Mouse (Mus musculus) E14TG2a.4 (cell line): ENCODE results near the gene Scrt2.

Experiments used
- H3K27me3 ChIP-seq: 2 replicates; pipeline ENCODE4 v1.6.1; 2014; ENCODE audit warnings: low read length, control low read depth; ENCODE audit not compliant: insufficient read depth
- H3K36me3 ChIP-seq: 2 replicates; pipeline ENCODE4 v1.6.1; 2014; ENCODE audit warnings: low read length, control low read depth; ENCODE audit not compliant: insufficient read depth
- H3K4me1 ChIP-seq: replicated peaks from 2 replicates; pipeline ENCODE4 v1.6.1; 2014; ENCODE audit warnings: low read depth, low read length, control low read depth
- H3K4me3 ChIP-seq: replicated peaks from 2 replicates; pipeline ENCODE4 v1.5.1; 2014; ENCODE audit warnings: mild to moderate bottlenecking, low read length
- H3K9me3 ChIP-seq: 2 replicates; pipeline ENCODE4 v1.6.1; 2014; ENCODE audit warnings: low read length, control low read depth
- CTCF ChIP-seq: conservative IDR thresholded peaks from 2 replicates; pipeline ENCODE4 v1.5.1; 2014; ENCODE audit warnings: low read length
- NANOG ChIP-seq: IDR thresholded peaks from 2 replicates; pipeline ENCODE4 v1.6.1; 2014; ENCODE audit warnings: borderline replicate concordance, low read length, mixed read lengths
- POU5F1 ChIP-seq: IDR thresholded peaks from 2 replicates; pipeline ENCODE4 v1.6.1; 2014; ENCODE audit warnings: low read length, borderline replicate concordance

Gene Scrt2

DNA sequence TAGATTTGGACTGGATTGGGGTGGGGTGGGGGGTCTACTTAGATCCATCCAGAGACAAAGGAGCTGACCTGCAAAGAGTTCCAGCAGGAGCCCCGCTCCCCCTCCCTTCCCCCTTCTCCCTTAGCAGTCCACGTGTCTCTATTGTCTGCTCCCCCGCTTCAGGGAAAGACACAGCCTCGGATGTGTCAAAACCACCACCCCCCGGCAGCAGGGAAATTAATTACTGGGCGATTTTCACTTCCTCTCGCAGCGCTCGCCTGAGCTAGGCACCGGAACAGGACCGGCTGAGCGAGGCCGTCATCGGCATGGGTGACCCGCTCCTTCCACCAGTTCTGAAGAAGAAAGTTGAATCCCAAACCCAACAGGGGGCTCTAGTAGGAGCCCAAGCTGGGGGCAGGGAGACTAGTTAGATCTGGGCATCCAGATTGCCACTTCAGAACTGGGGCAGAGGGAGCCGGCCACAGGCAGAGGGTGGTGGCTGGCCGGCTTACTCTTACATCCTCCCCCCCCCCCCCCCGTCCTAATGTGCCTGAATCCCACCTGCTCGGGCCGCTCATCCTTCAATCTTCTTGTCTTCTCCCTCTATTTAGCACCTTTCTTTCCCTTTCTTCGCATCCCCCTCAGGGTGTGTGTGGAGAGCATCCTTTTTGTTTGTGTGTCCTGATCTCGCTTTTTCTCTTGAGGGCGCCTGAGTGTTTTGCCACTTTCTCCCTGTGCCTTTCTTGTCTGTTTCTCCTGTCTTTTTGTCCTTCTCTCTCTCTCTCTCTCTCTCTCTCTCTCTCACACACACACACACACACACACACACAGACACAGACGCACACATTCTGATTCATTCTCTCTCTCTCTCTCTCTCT, at the start of gene Scrt2:
Scrt2 (plus strand) TSS at position 845 of the 857 bp plus-strand sequence.
- Histone ChIP-seq H3K9me3 (no peaks in the 10 kb centered on the region), H3K4me1 (peaks cover 40% of the 10 kb centered on the region), H3K4me3 (peak within 1 kb of the TSS; percentile 81), H3K27me3 (peaks cover 94% of the 10 kb centered on the region), H3K36me3 (no peaks in the 10 kb centered on the region)
- TF ChIP-seq CTCF (no peak), NANOG (no peak), POU5F1 (no peak)

DNA sequence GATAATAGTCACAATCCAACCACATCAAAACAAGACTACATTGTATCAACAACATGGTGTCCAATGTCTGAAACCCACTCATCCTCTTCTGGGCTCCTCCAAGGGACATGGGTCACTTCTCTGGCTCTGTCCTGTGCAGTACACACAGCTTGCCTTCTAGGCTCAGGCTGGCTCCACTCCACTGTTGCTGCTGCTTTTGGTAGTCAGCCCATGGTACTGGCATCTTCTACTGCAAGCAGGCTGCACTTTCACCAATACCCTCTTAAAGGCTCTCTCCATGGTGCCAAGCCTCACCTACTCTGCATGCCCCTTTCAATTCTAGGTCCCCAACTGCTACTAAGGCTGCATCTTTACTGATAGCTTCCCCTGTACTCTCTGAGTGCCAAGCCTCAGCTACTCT, 41.2 kb upstream of the Scrt2 start:
- TF ChIP-seq NANOG: no peak
- no peak for TF ChIP-seq CTCF
- TF ChIP-seq POU5F1: no peak

DNA sequence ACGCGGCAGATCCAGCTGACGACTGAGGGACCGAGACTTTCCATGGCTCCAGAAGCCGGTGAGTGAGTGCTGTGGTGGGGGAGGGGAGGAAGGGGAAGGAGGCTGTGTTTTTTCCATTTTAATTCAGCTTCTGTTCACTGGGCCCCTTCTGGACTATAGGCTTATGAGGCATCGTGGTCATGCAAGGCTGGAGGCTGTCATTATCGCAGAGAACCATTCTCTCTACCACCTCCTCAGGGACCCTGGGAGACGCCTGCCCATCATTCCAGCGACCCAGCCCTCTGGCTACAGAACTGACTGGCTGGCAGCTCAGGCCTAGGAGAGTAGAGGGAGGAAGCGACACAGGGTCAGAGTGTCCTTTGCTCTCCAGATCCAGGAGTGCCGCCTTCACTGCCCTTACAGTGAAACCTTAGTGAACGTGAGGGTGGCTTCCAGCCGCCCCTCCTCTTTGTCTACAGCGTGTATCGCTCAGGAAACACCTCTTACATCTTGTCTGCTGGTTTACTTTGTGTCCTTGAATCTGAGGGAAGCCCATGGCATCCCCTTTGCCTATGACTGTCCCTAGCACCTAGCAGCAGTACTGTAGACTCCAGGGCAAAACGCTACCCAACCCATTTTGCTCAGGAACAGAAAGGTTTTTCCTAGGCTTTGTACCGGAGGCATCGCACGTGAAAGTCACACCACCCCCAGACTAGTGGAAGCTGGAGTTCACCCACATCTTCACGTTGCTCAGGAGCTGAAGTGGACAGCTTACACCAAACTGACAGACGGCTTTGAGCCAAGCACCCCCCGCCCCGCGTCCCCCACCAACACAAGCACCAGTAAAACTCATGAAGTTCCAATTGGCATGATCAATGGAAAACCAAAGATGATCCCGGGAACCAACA, 34.0 kb upstream of the Scrt2 start:
- H3K4me3 ChIP-seq: peak overlapping the region; percentile 79
- H3K27me3 ChIP-seq: peaks cover 83% of the 10 kb centered on the region
- no peaks in the 10 kb centered on the region for H3K36me3 ChIP-seq
- TF ChIP-seq CTCF: no peak
- TF ChIP-seq POU5F1: no peak
- no peak for TF ChIP-seq NANOG
- H3K9me3 ChIP-seq: no peaks in the 10 kb centered on the region
- H3K4me1 ChIP-seq: peaks cover 38% of the 10 kb centered on the region

More for the DNA sequence above, 41.2 kb upstream of the Scrt2 start:
- Histone ChIP-seq H3K36me3 (no peaks in the 10 kb centered on the region), H3K4me1 (peaks cover 19% of the 10 kb centered on the region), H3K4me3 (no peak overlapping the region), H3K9me3 (peaks cover 16% of the 10 kb centered on the region), H3K27me3 (peaks cover 44% of the 10 kb centered on the region)

- TF ChIP-seq CTCF (no peak), POU5F1 (no peak)
- H3K4me3 ChIP-seq: peak overlapping the region; percentile 79
- peaks cover 86% of the 10 kb centered on the region for H3K27me3 ChIP-seq
- H3K4me1 ChIP-seq: peaks cover 38% of the 10 kb centered on the region
- H3K9me3 ChIP-seq: no peaks in the 10 kb centered on the region
- no peaks in the 10 kb centered on the region for H3K36me3 ChIP-seq
Observed at GRCm38 (mm10) chr2:152048003-152048980, 33.0 kb upstream of the Scrt2 start.

DNA sequence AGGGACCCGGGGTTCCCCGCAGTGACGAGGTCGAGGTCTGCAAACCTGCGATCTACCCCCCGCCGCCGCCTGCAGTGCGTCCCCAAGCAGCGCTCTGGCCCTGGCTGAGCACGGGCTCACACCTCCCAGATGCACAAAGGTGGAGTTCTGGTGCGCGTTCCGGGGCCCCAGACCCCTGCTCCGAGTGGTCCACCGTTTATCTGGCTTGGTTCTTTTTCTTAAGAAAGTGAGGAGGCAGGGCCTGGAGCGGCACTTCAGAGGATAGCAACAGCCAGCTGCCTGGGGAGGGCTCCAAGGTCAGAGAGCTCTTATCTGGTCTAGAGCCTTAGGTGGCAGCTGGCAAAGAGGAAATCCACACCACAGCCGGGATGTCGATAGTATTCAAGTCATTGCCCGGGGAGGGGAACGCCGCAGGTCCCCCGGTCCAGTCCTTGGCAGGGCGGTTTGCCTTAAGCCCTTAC, 32.3 kb upstream of the Scrt2 start:
- Histone ChIP-seq H3K36me3 (no peaks in the 10 kb centered on the region), H3K9me3 (no peaks in the 10 kb centered on the region), H3K4me1 (peaks cover 38% of the 10 kb centered on the region), H3K27me3 (peaks cover 87% of the 10 kb centered on the region), H3K4me3 (peak overlapping the region; percentile 79)
- no peak for TF ChIP-seq NANOG
- TF ChIP-seq CTCF: no peak
- TF ChIP-seq POU5F1: no peak

DNA sequence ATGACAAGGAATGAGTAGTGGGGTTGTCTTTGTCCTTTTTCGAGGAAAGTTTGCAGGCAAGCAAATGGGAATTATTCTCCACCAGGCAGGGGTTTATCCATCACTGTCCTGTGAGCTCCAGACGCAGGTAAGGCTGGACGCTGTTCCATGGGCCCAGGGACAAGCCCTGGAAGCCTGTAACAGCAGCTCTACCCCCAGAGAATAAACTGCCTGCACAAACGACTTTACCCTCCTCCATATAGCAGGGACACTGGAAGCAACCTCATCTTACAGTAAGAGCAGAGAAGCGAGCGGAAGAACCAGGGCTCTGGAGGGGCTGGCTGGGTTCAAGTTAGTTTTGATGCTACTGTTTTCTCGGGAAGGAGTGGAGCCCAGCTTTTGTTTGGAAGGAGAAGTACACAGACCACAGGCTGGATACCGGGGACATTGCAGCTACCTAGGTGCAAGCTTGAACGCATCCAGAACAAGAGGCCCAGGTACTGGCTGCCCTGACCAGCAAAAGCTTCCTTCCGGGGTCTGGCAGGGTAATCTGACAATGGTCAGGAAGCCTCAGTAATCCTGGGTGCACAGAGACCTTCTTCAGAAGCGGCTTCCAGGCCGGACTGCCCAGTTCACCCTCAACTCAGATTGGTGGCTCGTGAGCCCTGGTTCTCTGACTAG, 31.6 kb upstream of the Scrt2 start:
- Histone ChIP-seq H3K9me3 (no peaks in the 10 kb centered on the region), H3K4me1 (peaks cover 38% of the 10 kb centered on the region), H3K36me3 (no peaks in the 10 kb centered on the region), H3K27me3 (peaks cover 87% of the 10 kb centered on the region), H3K4me3 (peak overlapping the region; percentile 79)
- TF ChIP-seq NANOG (no peak), POU5F1 (no peak), CTCF (no peak)

DNA sequence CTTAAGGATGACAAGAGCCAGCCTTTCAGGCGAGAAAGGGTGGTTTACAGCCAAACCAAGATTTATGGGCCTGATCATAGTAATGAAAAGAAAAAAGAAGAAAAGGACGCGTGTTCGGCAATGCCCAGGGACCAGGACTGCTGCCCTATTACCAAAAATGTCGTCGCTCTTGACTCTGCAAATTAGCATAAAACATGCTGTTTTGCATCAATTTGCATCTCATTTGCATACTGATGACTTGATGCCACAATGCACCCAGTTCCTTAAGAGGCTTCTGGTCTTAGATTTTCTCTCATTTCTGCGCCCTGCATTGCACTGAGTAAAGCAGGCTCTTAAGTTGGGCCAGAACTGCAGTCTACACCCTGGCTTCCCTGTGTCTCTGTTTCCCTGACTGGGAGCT, 31.0 kb upstream of the Scrt2 start:
- Histone ChIP-seq H3K4me3 (no peak overlapping the region), H3K27me3 (peaks cover 89% of the 10 kb centered on the region), H3K36me3 (no peaks in the 10 kb centered on the region), H3K4me1 (peaks cover 38% of the 10 kb centered on the region), H3K9me3 (no peaks in the 10 kb centered on the region)
- TF ChIP-seq CTCF (no peak), NANOG (no peak), POU5F1 (no peak)

- Histone ChIP-seq H3K4me3 (no peak overlapping the region), H3K9me3 (no peaks in the 10 kb centered on the region), H3K27me3 (peaks cover 94% of the 10 kb centered on the region), H3K36me3 (no peaks in the 10 kb centered on the region), H3K4me1 (peaks cover 36% of the 10 kb centered on the region)
- TF ChIP-seq POU5F1 (no peak), CTCF (no peak), NANOG (no peak)
Observed at GRCm38 (mm10) chr2:152051985-152052384, 29.3 kb upstream of the Scrt2 start.
